Mouse (Mus musculus) spleen, adult 12 weeks (tissue): ENCODE results near the gene Il2rg.
A peak's percentile ranks its signal among the peaks of the same experiment; 100 is the strongest.

Experiments
- DNase-seq: peaks from one replicate; pipeline ENCODE4 v3.0.0; 2022; ENCODE audit warnings: low spot score

Il2rg gene

DNA sequence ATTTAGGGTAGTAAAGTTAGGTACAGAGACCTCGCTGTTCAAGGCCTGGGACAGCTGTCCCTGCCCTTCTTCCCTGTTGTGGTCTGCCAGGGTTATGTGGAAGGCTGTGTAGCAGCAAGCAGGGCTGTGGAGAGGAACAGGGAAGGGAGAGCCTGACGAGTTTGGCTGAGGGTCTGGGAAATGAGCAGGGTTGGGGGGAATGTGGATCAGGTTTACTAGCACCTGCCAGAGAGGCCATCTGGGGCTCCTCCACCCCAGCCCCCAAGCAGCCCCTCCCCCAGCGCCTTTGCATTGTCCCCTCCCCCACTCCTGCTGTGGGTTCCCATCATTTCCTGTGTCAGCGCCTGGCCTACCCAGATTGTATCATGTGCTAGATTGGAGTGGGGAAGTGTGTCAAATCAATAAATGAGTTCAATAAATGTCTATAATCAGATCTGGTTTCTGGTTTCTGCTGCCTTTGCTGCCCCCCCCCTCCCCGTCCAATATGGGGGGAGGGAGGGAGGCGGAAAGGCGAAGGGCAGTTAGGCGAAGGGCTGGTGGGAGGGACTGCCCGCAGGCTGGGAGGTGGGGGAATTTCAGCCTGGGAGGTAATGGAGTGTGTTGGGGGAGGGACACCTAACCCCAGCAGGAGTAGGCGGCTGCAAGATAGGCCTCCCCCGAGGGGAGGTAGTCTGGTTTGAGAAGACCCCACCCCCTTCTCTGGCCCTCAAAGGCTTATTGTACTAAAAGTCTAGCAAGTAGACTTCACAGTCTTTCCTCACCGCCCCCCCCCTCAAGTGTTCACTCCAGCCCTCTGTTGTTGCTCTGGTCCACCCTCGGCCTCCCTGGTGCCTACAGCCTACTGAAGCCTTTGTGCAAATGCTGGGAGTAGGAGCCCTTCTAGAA, 7.4 kb downstream of the Il2rg start:
- no peak for DNase-seq

DNA sequence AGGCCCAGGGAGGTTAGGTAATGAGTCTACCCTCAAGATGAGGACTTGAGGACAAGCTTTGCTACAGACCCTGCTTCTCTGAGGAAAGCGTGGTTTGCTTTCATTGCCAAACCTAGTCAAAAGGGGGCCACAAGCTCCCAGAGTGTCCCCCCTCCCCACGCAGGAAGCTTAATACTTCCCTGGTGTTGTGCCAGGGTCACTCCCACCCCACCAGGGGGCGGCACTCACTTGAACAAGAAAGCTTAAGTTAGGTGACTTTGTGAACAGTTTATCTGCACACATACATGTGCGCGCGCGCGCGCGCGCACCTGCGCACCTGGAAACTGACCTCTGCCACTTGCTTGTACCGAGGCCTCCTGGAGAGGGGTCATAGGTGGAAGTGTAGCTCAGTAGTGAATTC, 11.5 kb downstream of the Il2rg start:
- DNase-seq = no peak

DNA sequence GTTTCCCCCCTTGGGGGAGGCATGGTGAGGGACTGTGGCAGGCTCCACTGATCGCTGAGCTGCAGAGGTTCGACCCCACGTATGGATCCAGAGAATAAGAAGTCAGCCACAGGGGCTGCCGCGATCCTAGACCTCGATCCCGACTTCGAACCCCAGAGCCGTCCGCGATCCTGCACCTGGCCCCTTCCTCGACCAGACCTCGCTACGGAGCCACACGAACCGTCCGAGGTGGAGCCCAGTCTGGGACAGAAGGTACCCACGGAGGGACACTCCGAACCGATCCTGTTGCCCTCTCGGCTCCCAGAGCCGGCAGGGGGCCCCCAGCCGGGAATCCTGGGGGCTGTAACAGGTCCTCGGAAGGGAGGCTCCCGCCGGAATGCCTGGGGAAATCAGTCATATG, 13.3 kb downstream of the Il2rg start:
- peak; percentile 11 for DNase-seq

DNA sequence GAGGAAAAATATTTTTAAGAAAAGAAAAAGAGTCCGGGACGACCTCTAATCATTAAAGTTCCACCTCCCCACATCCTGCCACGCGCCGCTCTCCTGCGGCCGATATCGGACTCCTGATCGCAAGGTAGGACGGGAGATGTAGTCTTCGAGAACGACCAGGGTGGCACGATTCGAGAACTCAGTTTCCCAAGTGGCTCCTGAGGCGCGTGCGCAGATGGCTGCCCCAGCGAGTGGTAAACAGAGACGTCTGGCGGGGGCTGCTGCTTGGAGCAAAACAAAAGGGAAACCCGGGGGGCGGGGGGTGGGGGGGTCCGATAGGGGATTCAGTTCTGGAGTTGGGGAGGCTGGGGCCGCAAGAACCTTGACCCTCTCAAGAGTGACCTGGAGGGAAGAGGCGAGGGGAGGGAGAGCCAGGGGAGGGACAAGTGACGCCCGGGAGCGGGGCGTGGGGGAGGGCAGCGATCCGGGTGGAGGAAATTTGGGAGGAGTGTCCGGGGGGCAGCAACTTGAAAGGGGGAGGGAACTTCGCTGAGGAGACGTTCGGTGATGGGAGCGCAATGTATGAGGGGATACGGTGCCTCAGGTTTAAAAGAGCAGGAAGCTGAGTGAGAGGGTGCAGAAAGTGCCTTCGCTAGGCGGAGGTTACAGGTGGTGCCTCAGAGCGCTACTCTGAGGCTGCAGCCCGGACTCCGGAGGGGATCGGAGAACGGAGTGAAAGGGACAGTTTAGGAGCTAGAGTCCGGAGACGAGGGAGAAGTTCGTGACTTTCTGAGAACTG, 13.9 kb downstream of the Il2rg start, which contains the start of gene Foxo4:
Gene Foxo4 (plus strand): TSS at position 577 of the 778 bp plus-strand sequence.
- peak; percentile 75 for DNase-seq

DNA sequence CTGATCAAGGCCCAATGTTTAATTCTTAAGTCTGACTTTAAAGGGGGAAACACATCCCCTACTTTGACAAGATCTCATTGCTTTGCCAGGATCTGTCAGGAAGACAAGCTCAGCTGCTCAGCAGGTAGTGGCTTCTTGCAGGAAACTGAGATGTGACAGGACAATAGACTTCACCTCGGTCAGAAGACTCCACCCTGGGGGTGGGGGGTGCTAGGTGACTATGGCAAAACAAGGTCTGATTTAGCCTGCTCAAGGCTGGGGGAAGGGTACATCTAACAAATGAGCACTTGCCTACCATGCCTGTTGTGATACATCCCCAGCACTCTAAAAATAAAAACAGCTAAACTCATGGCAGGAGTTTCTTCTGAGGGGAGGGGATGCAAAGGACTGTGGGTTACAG, 23.0 kb downstream of the Il2rg start:
- no peak for DNase-seq

DNA sequence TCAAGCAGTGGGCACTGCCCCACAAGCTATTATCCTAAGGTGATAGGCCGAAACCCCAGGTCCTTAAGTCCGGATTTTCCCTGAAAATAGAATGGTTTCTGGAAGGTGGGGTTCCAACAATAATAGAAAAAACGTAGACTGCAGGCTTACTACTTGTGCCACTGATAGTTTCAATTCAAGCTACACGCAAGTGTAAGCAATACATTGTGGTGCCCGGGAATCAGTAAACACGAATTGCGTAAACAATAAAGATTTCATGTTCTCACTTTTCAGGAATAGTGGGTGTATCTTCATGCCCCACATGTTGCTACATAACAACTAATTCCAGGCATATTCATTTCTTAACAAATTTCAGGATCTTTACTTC, 45.3 kb downstream of the Il2rg start:
- no peak for DNase-seq

DNA sequence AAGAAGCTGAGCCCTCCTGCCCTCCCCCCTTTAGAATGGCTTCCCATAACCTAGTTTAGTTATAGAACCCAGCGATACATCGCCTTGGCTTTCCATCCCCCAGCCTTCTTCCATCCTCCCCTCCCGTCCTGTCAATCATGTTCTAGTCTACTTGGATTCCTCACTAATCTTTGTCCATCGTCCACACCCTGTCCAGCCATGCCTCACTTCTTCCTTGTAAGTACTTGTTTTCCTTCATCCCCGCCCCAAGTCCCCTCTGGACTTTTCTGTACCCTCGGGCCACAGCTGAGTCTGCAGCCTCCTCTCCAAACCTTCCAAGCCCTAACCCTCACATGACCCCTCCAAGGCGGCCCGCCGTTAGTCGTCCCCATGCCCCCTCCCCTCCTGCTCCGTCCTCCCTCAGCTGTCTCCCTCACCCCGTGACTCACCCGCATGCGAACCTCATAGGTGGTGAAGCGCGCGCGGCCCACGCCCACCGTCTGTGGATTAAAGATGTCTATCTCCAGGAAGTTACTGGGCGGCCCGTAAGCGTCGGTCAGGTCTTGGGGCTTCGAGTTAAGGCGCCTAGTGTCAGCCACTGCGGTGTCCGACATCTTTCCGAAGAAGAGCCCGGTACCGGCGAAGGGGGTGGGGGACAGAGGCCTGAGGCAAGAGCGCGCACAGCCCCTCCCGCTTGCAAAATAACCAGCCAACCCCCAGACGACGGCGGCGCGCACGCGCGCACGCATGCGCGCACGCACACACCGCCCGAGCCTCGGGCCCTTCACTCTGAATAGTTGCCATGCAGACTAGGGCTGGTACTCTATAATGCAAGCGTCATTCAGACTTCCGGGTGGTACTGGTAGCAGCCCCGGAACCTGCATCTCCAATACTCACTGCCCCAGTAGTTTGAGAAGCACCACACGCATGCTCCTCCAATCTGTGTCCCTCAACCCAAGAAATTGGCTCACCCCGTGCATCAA, 45.9 kb downstream of the Il2rg start, which contains the start of gene Snx12:
Gene Snx12 (minus strand): TSS at position 730 of the 962 bp plus-strand sequence.
- peak; percentile 71 for DNase-seq
